Mouse (Mus musculus) brain, embryonic 14.5 days (tissue): ENCODE results near the gene Hk3.

Source experiments
- CTCF ChIP-seq: fragments of 200-500 bp; IDR thresholded peaks from 2 replicates; pipeline ENCODE4 v1.5.1; 2012; ENCODE audit warnings: inconsistent platforms, mild to moderate bottlenecking, moderate library complexity, borderline replicate concordance; ENCODE audit not compliant: insufficient read depth, insufficient read length; ENCODE audit errors: extremely low read depth
- POLR2A ChIP-seq: fragments of 200-500 bp; IDR thresholded peaks from 2 replicates; pipeline ENCODE4 v1.6.1; 2012; ENCODE audit warnings: mild to moderate bottlenecking, inconsistent platforms, borderline replicate concordance; ENCODE audit not compliant: poor library complexity, insufficient read depth, insufficient read length, severe bottlenecking; ENCODE audit errors: extremely low read depth

GRCm38 (mm10) chr13:55069719-55070118 is 48.5 kb upstream of the Hk3 start:
- no peak for TF ChIP-seq POLR2A
- no peak for TF ChIP-seq CTCF
